Mouse (Mus musculus): ENCODE data around the gene 2210010C04Rik. TPM values are rescaled to one million over a fixed set of nuclear protein-coding genes. Genes with fewer than 3 reads are reported as not detected.

The 2210010C04Rik gene
- polyA plus RNA-seq (2017; shearing (Covaris generic)) = 0.13 TPM

DNA sequence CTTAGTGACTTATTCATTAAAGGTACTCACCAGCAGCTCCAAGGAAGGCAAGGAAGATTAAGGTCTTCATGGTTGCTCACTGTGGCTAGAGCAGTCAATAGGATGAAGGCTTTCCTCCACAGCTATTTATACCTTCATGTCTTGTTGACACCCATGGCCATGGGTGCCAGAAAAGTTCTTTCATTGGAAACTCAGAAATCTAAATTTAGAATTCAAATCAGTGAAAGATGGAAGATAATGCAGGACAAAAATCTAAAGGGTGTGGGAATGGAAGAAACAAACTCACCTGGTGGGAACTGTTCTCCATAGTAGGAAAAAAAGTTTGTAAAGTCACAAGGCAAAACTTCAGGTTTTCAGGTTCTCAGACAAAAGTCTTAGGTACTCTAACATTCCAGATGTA is at the start of gene 2210010C04Rik:
Gene 2210010C04Rik (minus strand): TSS at position 101 of the 400 bp plus-strand sequence.

DNA sequence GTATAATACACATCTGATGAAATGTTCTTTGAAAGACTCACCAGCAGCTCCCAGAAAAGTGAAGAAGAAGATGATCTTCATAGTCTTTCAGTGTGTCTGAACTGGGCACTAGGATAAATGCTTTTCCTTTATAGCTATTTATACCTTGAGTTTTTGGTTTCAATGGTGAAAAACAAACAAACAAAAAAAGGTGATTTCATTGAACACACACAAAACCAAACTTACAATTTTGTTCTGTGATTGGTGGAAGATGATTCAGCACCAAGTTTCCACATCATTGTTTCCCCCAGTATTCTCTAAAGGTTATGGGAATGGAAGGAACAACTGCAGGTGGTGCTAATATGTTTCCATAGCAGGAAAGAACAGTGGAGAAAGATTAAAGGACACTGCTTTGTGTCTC is 35.9 kb downstream of the 2210010C04Rik start, which contains the start of gene Gm2663:
Gene Gm2663 (minus strand): TSS at position 101 of the 400 bp plus-strand sequence.

Other genes with a start within 250 kb of the 2210010C04Rik start
- 0.30 TPM for gene Moxd2, start 148.0 kb downstream of the 2210010C04Rik start, polyA plus RNA-seq (2017; shearing (Covaris generic))
- not detected for gene Prss58, start 135.1 kb downstream of the 2210010C04Rik start, polyA plus RNA-seq (2017; shearing (Covaris generic))
- gene 1700074P13Rik, start 95.0 kb downstream of the 2210010C04Rik start, polyA plus RNA-seq (2017; shearing (Covaris generic)) = not detected
- gene Gm4744, start 83.6 kb downstream of the 2210010C04Rik start, polyA plus RNA-seq (2017; shearing (Covaris generic)) = not detected
- 1.5 TPM for gene 1810009J06Rik, start 70.8 kb downstream of the 2210010C04Rik start, polyA plus RNA-seq (2017; shearing (Covaris generic))
- gene Gm2663, start 36.0 kb downstream of the 2210010C04Rik start, polyA plus RNA-seq (2017; shearing (Covaris generic)) = 4.1 TPM